Mouse (Mus musculus): Measurements from ENCODE around the gene 1700011L22Rik.

1700011L22Rik gene

DNA sequence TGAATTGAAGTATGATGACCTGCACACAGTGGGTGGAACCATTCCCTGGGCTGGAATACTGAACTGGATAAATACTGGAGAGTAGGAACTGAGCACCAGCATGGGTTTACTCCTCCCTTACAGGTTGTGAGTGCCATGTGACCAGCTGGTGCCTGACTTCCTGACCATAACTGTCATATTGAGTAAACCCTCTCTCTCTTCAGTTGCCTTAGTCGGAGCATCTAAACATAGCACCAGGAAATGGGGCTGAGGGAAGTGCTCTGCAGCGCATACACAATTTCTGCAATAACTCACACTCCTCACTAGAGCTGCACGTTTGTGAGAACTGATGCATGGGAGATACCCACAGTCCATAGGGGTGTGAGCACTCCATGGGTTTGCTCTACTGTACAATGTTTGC lies 9.1 kb downstream of the 1700011L22Rik start:
- DNase-seq (ENCODE audit: low spot score) = no peak

DNA sequence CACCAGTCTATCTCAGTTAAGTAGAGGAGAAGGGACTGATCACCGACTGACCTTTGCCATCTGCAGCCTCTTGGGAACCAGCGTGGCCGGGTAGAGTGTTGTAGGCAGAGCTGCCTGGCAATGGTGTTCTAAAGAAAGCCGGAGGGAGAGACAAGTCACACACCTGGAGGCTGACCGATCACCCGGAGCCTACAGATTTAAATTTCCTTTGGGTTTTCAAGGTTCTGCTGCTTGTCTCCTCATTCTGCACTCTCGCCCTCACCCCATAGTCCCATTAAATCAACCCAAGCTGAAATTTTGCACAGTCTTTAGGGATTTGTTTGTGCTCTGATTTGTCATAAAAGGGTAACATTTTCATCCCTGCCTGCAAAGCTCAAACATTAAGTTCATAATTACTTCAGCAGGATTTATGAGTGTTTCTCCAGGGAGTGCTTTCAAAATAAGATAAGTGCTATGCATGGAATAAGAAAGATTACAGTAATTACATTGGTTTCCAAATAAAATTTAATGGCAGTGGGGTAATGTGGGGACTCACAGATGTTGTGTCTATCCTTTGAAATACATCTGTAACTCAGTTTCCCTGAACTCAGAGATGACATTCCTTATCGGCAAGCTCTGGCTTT lies 19.0 kb downstream of the 1700011L22Rik start:
- DNase-seq (ENCODE audit: low spot score) = no peak

DNA sequence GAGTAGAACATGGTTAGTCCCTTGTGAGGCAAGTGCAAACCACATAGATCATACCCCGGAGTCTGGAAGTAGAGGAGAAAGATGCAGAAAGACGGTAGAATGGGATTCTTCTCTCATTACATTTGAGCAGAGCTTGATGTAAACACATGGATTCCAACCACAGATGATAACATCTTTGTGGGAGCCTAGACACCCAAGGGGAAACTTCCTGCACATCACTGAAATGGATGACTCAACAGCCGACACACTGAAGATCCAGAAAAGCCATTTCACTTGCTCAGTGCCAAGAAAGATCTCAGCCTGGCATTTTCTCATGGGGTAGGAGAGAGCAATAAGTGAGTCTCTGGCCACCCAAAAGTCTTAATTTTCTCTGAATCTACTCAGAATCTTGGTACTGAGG lies 20.5 kb downstream of the 1700011L22Rik start:
- DNase-seq (ENCODE audit: low spot score) = no peak

DNA sequence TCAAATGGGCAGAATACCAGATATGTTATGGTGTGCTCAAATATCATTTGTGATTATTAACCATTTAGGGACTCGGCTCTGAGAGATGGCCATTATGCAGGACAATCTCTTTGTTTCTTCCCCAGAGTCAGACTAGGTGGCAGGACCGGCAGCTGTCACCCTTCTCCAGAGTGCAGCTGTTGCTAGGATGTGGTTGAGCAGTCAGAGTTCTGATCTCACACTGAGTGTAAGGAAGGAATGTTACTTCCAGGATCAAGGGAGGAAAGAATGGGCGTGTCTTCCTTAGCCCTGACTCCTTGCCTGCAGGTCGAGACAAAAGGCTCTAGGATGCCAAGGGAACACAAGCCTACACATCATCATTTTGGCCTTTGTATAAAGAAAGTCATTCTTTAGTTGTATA lies 21.2 kb downstream of the 1700011L22Rik start:
- no peak for DNase-seq (ENCODE audit: low spot score)

DNA sequence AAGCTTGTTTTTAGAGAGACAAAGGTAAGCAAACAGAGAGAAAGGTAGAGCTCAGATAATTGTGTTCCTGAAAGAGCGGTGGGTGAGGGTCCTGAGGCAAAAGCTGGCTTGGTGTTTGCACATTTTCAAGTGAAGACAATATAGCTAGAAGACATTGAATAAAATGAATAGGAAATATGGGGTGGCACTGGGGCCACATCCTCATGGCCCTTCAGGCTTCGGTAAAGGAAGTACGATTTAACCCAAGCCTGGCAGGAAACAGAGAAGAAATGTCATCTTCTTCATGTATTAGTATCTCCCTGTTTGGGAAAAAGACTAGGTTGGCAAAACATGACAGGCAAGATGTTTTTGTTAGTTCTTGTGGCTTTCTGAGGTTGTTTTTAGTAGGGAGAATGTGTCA lies 22.3 kb downstream of the 1700011L22Rik start:
- no peak for DNase-seq (ENCODE audit: low spot score)

DNA sequence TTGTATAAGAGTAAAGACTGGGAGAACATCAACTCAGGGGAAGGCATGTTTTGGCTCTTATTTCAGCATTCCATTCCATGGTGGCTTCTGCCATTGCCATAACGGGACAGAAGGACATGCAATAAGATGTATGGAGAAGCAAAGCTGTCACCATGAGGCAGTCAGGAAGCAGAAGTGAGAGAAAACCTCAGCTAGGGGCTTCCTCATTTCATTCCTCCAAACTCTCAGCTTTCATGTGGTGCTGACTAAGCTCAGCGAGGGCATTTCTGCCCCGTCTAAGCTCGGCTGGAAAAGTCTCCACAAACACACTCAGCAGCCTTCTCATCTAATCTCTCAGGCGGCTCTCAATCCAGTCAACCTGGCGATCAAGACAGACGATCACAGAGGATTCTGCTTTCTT lies 22.8 kb downstream of the 1700011L22Rik start:
- no peak for DNase-seq (ENCODE audit: low spot score)

DNA sequence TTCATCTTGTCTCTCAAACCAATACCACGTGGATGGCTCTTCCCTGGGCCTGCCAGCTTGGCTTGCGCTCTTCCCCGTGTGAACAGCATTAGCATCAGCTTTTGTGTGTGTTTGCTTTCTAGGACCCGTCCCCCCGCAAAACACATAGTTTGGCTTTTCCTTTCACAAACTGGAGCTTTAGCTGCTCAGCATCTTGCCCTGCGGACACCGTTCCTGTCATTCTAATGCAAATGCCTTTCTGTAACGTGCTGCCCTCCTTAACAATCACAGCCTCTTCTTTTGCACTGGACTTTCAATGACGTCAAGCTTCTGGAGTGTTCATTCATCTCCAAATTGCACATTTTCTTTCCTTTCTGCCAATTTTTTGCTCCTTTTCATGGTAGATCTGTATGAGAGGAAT lies 24.0 kb downstream of the 1700011L22Rik start:
- no peak for DNase-seq (ENCODE audit: low spot score)

DNA sequence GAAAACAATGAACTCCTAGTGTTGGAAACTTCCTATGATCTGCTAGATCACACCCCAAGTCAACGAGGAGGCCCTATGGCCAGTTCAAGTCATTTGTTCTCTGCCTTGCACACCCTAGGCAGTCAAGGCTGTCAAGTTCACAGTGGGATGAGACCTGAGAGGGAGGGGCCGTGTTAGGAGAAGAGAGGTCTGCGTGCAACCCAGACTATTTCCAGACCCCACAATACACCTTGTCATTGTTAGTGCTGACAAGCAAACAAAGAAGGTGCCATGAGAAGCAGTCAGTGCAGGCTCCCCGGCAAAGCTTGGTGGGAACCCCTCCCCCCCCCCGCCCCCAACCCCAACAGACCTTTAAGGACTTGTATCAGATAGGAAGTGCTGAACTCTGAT lies 25.6 kb downstream of the 1700011L22Rik start:
- no peak for DNase-seq (ENCODE audit: low spot score)

DNA sequence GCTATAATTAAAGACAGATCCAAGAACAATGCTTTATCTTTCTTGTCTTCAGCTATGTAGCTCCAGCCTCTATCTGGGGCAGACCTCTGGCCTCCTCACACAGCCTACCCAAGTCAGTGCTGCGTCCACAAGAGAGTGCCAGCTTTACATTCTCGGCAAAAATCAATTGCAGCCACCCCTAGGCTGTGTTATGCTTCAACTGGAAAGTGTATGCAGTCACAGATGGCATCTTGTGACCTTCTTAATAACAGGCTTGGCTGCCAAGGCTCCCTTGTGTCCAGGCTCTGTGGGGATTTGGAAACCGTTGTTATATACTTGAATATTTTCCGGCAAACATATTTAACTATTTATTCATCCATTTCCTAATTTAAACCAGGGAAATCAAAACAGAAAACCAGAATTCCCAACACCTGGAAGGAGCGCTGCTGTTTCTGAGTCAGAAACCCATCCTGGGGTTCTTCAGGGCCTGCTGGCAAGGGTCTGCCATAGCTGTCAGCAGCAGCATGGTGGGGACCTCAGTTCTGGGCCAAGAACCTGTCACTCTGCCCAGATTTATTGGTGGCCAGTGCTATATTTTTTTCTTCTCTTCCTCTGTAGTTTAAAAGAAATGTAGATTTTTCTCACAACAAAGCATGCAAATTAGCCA lies 26.1 kb downstream of the 1700011L22Rik start:
- no peak for DNase-seq (ENCODE audit: low spot score)

DNA sequence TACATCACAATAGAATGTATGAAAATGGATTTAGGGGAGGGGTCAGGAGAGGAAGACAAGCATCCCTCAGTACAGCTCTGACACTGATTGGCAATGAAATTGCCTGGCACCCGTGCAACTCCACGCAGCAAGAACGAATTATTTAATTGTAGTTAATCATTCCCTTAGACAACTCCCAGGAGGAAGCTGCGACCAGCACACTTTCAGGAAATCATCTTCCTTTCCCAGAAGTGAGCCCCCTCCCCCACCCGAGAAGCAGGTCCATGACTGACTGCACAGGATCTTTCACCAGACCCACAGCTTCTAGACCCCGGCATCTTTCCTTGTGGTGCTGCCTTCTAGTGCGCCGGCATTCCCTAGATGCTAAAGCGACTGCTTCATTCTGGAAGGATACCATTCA lies 36.7 kb downstream of the 1700011L22Rik start:
- no peak for DNase-seq (ENCODE audit: low spot score)

DNA sequence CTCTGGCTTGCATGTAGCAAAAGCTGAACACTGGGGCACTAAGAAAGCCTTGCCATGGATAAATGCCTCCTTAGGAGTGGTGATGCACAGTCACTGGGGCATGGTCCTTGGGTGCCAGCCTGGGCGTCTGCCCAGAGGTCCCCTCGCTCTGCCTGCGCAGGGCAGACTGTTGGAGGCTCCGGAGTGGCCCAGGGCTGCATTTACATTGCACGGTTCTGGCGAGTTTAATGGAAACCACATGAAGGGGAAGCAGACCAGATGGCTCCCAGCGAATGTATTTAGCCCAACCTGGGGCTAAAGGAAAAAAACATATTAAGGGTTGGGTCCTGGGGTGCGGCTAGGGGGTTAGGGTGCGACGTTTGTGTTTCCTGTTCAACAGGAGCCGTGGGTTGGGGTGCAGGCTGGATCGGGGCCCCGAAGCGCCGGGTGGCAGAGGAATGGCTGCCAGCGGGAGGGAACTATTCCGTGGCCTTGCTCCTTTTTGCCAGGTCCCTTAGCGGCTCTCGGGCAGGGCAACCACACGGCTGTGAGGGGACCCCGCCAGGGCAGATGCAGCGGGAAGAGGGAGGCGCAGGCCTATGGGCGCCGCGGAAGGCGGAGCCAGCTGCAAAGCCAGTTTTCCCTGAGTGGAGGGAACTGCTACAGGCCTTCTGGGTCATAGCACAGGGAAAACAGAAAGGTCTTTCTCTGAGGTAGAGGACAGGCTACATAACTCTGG lies 38.6 kb downstream of the 1700011L22Rik start:
- no peak for DNase-seq (ENCODE audit: low spot score)

DNA sequence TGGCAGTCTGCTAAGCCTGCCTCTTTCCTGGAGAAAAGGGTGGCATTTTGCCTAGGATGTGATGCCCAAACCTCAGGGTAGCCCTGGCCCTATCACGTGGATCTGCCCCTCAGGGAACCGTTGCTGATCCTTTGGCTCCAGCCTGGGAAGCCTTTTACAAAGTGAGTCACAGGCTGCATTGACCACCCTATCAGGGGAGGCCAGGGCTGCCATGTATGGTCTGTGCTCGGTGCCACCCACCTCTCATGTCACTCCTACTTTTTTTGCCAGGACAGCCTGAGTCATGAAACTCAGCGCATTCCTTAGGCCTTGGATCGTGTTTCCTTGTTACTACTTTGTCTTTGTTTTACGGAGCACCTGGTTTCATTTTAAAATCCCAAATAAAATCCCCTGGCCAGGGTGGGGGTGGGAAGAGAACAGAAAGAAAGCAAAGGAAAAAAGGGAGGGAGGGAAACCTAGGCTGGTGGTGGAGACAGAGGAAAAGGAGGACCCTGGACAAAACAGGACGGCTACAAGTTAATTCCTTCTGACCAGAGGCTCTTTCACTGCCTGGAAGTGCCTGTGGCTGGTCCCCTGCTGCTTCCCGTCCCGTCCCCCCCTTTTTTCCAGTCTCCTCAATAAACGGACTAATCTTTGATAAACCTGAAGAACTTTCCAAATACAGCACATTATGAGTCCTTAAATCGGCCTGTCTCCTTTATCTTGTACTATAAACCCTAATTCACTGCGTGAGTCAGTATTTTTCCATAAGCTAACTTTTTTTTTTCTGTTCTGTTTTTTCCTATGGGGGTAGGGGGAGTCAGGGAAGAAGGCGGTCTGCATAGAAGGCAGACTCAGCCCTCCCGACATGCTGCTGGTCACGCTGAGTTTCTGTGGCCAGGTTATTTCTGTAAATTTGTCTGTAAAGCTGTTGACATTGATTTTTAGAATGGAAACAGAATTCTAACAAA lies 39.4 kb downstream of the 1700011L22Rik start:
- no peak for DNase-seq (ENCODE audit: low spot score)

DNA sequence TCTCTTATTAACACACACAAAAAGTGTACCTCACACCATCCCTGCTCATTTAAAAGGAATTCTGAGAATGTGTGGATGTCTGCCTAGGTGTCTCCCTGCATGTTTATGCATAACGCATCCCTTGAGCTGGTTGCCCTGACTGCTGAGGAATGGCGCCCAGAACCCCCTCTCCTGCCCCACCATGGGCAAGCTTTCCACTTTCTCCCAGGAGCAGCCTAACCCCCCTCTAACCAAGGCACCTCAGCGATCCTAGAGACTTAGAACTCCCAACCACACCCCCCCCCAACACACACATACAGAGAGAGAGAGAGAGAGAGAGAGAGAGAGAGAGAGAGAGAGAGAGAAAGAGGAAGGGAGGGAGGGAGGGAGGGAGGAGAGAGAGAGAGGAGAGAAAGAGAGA lies 40.2 kb downstream of the 1700011L22Rik start:
- no peak for DNase-seq (ENCODE audit: low spot score)

DNA sequence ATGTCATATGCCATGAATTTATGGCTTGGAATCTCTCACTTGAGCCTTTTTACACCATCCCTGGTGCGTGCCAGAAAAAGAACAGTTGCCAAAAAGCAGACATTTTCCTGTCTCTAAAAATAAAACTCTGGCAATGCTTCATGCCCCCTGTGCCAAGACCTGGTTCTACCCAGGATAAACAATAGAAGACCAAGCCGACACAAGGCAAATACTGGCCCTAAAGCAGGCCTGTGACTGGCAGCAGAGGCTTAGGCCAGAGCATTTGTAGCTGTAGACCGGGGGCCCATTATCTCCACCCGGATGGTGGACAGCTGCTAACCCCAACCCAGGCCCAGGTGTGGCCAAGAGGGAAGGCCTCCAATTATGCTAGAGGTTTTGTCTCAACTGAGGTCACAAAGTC lies 41.5 kb downstream of the 1700011L22Rik start:
- DNase-seq (ENCODE audit: low spot score) = no peak

DNA sequence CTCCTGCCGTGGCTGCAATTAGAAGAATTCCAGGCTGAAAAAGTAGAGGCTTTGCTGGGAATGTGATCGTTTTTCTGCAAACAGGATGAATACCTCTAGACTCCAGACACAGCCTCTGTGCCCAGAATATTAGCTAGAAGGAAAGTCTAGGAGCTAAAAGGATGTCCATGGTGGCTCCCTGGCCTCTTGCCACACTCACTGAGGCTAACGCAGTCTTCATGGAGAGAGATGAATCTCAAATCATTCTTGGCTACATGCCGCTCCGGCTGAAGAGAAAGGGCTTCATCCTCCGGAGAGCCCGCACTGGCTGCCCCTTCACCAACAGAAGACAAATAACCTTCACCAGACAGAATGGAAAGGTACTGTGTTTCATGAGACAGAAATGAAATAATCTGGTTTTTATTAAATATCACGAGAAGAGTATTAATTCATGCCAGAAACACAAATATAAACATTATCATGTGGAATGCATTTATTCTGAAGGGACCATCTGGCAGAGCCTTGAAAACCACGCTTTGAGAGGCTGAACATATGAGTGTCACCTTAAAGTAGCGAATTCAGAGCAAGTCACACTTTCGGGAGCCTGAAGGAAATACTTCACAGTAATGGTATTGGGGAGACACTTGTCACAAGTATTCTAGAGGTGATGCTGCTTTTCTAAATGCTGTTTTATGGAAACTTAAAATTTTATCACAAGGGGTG lies 46.8 kb downstream of the 1700011L22Rik start:
- DNase-seq (ENCODE audit: low spot score) = no peak

DNA sequence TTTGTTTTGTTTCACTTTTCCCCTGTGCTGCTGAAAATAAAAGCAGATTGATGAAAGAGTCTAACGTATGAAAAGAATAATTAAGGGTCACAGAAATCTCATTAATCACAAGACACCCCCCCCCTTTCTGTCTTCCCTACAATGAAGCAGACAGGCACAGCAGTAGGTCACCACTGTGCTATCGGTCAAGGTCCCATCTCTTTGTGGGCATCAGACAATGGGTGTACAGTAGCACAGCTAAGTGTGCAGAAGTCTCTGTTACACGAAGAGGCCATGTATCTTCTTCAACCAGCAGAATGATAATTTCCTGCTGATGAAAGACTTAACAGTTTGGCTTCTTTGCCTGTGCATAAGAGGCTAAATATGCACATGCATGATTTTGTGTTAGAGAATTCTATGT lies 49.7 kb downstream of the 1700011L22Rik start:
- no peak for DNase-seq (ENCODE audit: low spot score)

DNA sequence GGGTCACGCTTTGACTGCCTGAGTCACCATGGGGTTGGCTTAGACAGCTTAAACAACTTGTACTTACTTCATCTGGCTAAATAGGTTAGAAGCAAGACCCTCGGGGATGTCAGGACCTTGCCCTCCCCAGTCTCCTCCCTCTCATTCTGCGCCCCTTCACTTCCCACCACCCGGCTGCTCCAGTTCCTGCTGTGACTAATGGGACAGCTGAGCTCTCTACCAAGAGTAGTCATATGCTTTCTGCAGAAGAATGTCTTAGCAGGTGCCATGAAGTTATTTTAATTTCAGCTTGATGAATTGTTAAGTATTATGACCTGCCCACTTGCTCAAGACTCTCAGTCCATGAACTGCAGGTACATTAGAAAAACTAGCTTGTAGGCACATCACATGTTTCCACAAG lies 51.9 kb downstream of the 1700011L22Rik start:
- no peak for DNase-seq (ENCODE audit: low spot score)

DNA sequence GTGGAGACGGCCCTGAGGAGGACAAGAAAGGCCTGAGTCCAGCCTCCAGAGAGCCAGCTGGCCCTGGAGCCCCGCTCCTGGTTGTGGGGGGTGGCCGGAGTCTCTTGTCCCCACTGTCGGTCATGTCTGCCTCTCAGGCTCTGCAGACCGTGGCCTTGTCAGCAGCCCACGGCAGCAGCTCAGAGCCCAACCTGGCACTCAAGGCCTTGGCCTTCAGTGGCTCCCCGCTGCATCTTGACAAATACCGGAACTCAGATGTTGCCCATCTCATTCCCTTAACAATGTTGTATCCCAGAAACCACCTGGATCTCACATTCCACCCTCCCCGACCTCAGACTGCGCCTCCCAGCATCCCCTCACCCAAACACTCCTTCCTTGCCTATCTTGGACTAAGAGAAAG lies 58.3 kb downstream of the 1700011L22Rik start:
- no peak for DNase-seq (ENCODE audit: low spot score)

DNA sequence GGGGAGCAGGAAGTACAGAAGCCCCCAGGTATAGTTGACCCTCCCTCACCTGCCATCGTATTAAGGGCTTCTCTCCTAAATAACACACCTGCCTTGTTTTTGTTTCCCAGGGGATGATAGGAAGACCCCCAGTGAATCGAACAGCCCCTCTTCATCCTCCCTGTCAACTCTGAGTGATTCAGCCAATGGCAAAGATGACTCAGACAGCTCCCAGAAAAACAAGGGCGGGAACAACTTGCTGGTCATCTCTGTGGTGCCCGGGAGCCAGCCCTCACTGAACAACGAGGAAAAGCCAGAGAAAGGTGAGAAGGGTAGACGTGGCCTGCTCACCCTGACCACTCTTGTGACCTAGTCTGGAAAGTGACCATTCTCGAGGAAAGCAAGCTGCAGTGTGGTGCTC lies 62.9 kb downstream of the 1700011L22Rik start:
- no peak for DNase-seq (ENCODE audit: low spot score)

DNA sequence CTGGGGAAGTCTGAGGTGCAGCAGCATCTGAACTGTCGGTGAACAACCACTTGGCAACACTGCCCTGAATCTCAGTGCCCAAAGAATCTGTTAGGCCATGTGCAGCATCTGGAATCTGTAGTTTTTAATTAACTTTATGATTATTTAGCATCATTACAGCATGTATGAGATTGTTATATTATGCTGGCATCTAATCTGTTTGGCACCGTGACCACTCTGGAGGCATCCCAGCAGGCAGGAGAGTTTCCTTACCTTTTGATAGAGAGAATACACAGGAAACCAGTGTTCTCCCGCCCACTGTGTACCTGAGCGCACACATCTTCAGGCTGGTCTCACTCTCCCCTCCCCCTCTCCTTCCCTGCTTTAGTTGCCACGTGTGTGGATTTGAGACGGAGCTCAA lies 68.7 kb downstream of the 1700011L22Rik start:
- no peak for DNase-seq (ENCODE audit: low spot score)

DNA sequence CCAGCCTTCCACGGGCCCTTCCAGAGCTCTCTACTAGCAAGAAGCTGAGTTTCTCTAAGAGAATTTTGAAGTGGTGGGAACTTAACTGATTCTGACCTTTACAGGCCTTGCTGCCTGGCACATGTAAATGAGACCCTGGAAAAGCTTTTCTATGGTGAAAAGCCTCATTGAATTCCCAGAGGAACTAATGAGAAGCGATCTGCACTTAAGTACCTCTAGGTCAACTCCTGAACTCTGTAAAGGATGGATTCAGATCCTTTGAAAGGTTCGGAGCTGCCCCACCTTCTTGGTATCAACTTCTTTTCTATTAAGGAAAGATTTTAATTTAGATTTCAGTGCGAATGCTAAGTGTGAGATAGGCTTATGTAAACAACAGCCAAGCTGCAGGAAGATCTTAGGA lies 72.4 kb downstream of the 1700011L22Rik start:
- no peak for DNase-seq (ENCODE audit: low spot score)

DNA sequence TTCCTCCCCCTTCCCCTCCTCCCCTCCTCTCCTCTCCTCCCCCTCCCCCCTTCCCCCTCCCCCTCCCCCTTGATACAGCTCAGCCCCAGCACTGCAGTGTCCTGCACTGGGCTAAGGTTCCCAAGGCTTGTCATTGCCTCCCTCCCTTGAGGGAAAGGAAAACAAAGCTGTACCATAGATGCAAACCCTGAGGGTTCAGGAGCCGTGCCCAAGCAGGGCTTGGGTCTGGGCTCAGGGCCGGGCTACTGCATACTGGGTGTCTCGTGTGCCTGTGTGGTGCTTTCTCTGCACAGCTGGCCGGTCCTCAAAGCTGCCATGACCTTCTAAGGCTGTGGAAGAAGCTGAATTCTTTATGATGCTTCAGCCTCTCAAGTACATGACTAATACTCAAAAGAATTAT lies 74.8 kb downstream of the 1700011L22Rik start:
- no peak for DNase-seq (ENCODE audit: low spot score)
